Mouse (Mus musculus): Measurements from ENCODE around the gene Cpsf6.

Cpsf6 gene

GRCm38 (mm10) chr10:117413562-117414527 is 34.0 kb upstream of the Cpsf6 start:
- DNase-seq (ENCODE audit: low read depth, low spot score), result no peak

- DNase-seq (ENCODE audit: low read depth, low spot score), result no peak
These were observed 32.8 kb upstream of the Cpsf6 start for GRCm38 (mm10) chr10:117412474-117413057.

- DNase-seq (ENCODE audit: low read depth, low spot score), result no peak
These were observed 32.1 kb upstream of the Cpsf6 start for GRCm38 (mm10) chr10:117411716-117412473.

GRCm38 (mm10) chr10:117411131-117411530 is 31.3 kb upstream of the Cpsf6 start:
- DNase-seq (ENCODE audit: low read depth, low spot score), result no peak

GRCm38 (mm10) chr10:117410481-117411048 is 30.8 kb upstream of the Cpsf6 start:
- no peak for DNase-seq (ENCODE audit: low read depth, low spot score)

GRCm38 (mm10) chr10:117409373-117410354 is 29.8 kb upstream of the Cpsf6 start:
- DNase-seq (ENCODE audit: low read depth, low spot score), result no peak

- DNase-seq (ENCODE audit: low read depth, low spot score), result no peak
These were observed 28.9 kb upstream of the Cpsf6 start for GRCm38 (mm10) chr10:117408545-117409372.

GRCm38 (mm10) chr10:117407734-117408288 is 28.0 kb upstream of the Cpsf6 start:
- no peak for DNase-seq (ENCODE audit: low read depth, low spot score)

GRCm38 (mm10) chr10:117406843-117407733 is 27.3 kb upstream of the Cpsf6 start:
- no peak for DNase-seq (ENCODE audit: low read depth, low spot score)

- no peak for DNase-seq (ENCODE audit: low read depth, low spot score)
These were observed 26.4 kb upstream of the Cpsf6 start for GRCm38 (mm10) chr10:117406283-117406588.

GRCm38 (mm10) chr10:117405526-117406282 is 25.9 kb upstream of the Cpsf6 start:
- no peak for DNase-seq (ENCODE audit: low read depth, low spot score)

GRCm38 (mm10) chr10:117404384-117404783 is 24.6 kb upstream of the Cpsf6 start:
- DNase-seq (ENCODE audit: low read depth, low spot score), result no peak

- no peak for DNase-seq (ENCODE audit: low read depth, low spot score)
These were observed 23.6 kb upstream of the Cpsf6 start for GRCm38 (mm10) chr10:117403344-117403953.

- DNase-seq (ENCODE audit: low read depth, low spot score), result no peak
These were observed 22.9 kb upstream of the Cpsf6 start for GRCm38 (mm10) chr10:117402403-117403333.

GRCm38 (mm10) chr10:117401364-117401763 is 21.5 kb upstream of the Cpsf6 start:
- no peak for DNase-seq (ENCODE audit: low read depth, low spot score)

GRCm38 (mm10) chr10:117400246-117400954 is 20.6 kb upstream of the Cpsf6 start:
- DNase-seq (ENCODE audit: low read depth, low spot score), result no peak

All from retina, postnatal 7 days (tissue).